Mouse (Mus musculus) thymus, adult 2 months (tissue): ENCODE results near the gene Cad.

ENCODE experiments used
- CTCF ChIP-seq: fragments of 200-500 bp; IDR thresholded peaks from 2 replicates; pipeline ENCODE4 v1.5.1; 2012; ENCODE audit warnings: mild to moderate bottlenecking, control low read depth, low read length, moderate library complexity, borderline replicate concordance; ENCODE audit not compliant: control insufficient read depth, poor library complexity, insufficient read depth; ENCODE audit errors: extremely low read depth
- POLR2A ChIP-seq: fragments of 200-500 bp; IDR thresholded peaks from 2 replicates; pipeline ENCODE4 v1.6.1; 2012; ENCODE audit warnings: mild to moderate bottlenecking, low read length, control low read depth, moderate library complexity; ENCODE audit not compliant: control insufficient read depth, poor library complexity, insufficient read depth; ENCODE audit errors: extremely low read depth

DNA sequence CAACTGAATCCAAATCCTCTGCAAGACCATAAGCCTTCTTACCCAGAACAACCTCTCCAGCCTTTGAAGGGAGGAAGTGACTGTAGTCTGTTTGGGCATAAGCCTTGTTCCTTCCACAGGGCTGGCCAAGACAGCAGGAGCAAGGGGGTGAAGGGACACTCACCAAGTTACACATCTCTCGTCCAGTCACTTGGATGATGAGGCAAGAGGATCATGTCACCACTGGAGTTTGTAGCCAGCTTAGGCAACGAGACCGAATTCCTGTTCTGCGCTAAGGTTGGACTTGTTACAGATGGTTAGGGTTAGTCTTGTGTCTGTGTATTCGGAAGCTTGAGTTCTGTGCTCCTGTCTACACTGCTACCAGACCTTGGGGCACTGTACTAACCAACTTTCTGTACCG lies 19.9 kb upstream of the Cad start:
- TF ChIP-seq CTCF (no peak), POLR2A (no peak)
